Mouse (Mus musculus) erythroblast, embryonic 14.5 days (primary cell): ENCODE measurements at regions not wholly inside any gene's neighbourhood (a gene's known extent, or its start where the extent isn't known, plus 50 kb on each side); places are given as distances from the start of the nearest gene placed in this dataset.

ENCODE experiments used
- GATA1 ChIP-seq: IDR thresholded peaks from 2 replicates; pipeline ENCODE4 v1.6.1; 2012; ENCODE audit warnings: low read length, inconsistent platforms, mixed read lengths
- TAL1 ChIP-seq: IDR thresholded peaks from 3 replicates; pipeline ENCODE4 v1.6.1; 2012; ENCODE audit warnings: low read length, inconsistent platforms, mixed read lengths

DNA sequence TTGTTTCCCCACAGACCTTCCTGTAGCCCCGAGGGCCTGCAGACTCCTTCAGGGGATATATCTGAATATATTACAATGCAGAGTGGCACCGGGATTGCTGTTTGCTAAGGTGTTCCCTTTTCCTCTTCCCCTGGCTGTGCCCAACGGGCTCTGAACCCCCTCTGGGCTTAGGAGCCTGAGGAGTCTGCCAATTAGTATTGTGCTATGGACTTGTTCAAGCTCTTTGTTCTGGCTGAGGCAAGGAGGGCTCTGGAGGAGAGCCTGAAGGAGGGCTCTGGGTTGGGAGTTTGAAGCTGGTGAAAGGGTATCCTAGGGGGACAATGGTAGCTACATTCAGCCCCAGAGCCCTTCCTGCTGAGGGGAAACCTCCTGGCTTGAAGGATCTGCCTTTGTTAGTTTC lies 84.9 kb upstream of the Shb start:
- TF ChIP-seq GATA1 (no peak), TAL1 (no peak)
